Mouse (Mus musculus) kidney, postnatal 36 days (tissue): ENCODE results near the gene Gm6096.
"Not testable (repeated sequence)": the region's sequence is repeated elsewhere in the genome, so short reads cannot be mapped to it uniquely, and the experiment has no call there.

Experiments used
- DNase-seq, 2 experiments: peaks; one replicate each; pipeline ENCODE4 v3.0.0; 2021 to 2022; ENCODE audit warnings: mixed read lengths in 2 of 2

The Gm6096 gene

GRCm38 (mm10) chr7:34250738-34251137 lies at the start of gene Gm6096:
Gene Gm6096 (plus strand): TSS chr7:34251038.
- no peak for DNase-seq

- DNase-seq = not testable (repeated sequence)
Measured at GRCm38 (mm10) chr7:34202147-34202546, 48.7 kb upstream of the Gm6096 start.

GRCm38 (mm10) chr7:34206331-34206730 lies 44.5 kb upstream of the Gm6096 start:
- DNase-seq = no peak

- no peak for DNase-seq
Measured at GRCm38 (mm10) chr7:34208027-34208745, 42.7 kb upstream of the Gm6096 start.

- DNase-seq = no peak
Measured at GRCm38 (mm10) chr7:34213281-34213680, 37.6 kb upstream of the Gm6096 start.

GRCm38 (mm10) chr7:34214644-34215043 lies 36.2 kb upstream of the Gm6096 start:
- no peak for DNase-seq

- no peak for DNase-seq
Measured at GRCm38 (mm10) chr7:34215481-34215880, 35.4 kb upstream of the Gm6096 start.

GRCm38 (mm10) chr7:34216474-34216873 lies 34.4 kb upstream of the Gm6096 start:
- no peak for DNase-seq

- no peak for DNase-seq
Measured at GRCm38 (mm10) chr7:34218496-34218895, 32.3 kb upstream of the Gm6096 start.

- no peak for DNase-seq
Measured at GRCm38 (mm10) chr7:34221594-34222250, 29.1 kb upstream of the Gm6096 start.

- DNase-seq = no peak
Measured at GRCm38 (mm10) chr7:34222340-34222739, 28.5 kb upstream of the Gm6096 start.

- peak in 1 of 2 experiments; percentile 48 for DNase-seq
Measured at GRCm38 (mm10) chr7:34224308-34224707, 26.5 kb upstream of the Gm6096 start.

GRCm38 (mm10) chr7:34226086-34226485 lies 24.8 kb upstream of the Gm6096 start:
- DNase-seq = peak; percentile 47 to 56

GRCm38 (mm10) chr7:34226846-34227245 lies 24.0 kb upstream of the Gm6096 start:
- DNase-seq = no peak

- DNase-seq = peak; percentile 28 to 36
Measured at GRCm38 (mm10) chr7:34228641-34229040, 22.2 kb upstream of the Gm6096 start.

GRCm38 (mm10) chr7:34229153-34229552 lies 21.7 kb upstream of the Gm6096 start:
- no peak for DNase-seq

GRCm38 (mm10) chr7:34229691-34230111 lies 21.1 kb upstream of the Gm6096 start:
- peak; percentile 29 to 59 for DNase-seq

- DNase-seq = peak; percentile 89 to 91
Measured at GRCm38 (mm10) chr7:34230116-34230515, 20.7 kb upstream of the Gm6096 start, which contains the start of gene Gpi1. Gene Gpi1 (minus strand): TSS chr7:34230336.

- DNase-seq = no peak
Measured at GRCm38 (mm10) chr7:34232785-34233725, 17.8 kb upstream of the Gm6096 start.

- DNase-seq = peak; percentile 100
Measured at GRCm38 (mm10) chr7:34233909-34234609, 16.8 kb upstream of the Gm6096 start.

GRCm38 (mm10) chr7:34234610-34235561 lies 16.0 kb upstream of the Gm6096 start:
- no peak for DNase-seq
